Mouse (Mus musculus): ENCODE results near the gene Tmc6.
A peak's percentile ranks its signal among the peaks of the same experiment; 100 is the strongest.
"Not testable (repeated sequence)": the region's sequence is repeated elsewhere in the genome, so short reads cannot be mapped to it uniquely, and the experiment has no call there.

The Tmc6 gene

DNA sequence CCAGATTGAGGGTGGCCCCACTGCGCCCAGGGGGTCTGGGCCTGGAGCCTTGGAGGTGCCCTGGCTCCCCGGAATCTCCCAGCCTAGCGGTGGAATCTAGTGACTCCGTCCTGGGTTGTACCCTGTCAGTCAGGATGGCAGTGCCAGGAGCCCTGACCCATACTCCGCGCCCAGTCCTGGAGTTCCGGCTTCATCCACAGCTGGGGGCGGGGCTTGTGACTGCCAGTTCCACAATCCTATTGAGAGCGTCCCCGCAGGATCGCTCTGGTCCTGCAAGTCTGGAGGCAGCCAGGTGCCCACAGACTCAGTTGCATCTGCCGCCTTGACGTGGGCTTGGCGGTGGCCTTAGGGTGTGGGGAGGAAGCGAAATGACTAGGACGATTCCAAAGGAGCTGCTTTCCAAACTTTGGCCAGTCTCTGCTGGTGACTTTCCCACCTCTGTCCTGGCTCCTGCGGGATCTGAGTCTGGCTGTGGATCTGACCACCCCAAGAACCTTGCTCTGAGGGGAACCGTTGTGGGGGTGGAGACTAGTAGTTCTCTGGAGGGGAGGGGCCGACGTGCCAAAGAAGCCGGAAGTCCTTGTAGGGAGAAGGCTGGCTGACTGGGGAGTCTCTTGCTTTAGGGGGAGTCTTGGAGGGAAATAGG is 28.5 kb upstream of the Tmc6 start:
- peak; percentile 75 for DNase-seq (ENCODE audit: low spot score)

DNA sequence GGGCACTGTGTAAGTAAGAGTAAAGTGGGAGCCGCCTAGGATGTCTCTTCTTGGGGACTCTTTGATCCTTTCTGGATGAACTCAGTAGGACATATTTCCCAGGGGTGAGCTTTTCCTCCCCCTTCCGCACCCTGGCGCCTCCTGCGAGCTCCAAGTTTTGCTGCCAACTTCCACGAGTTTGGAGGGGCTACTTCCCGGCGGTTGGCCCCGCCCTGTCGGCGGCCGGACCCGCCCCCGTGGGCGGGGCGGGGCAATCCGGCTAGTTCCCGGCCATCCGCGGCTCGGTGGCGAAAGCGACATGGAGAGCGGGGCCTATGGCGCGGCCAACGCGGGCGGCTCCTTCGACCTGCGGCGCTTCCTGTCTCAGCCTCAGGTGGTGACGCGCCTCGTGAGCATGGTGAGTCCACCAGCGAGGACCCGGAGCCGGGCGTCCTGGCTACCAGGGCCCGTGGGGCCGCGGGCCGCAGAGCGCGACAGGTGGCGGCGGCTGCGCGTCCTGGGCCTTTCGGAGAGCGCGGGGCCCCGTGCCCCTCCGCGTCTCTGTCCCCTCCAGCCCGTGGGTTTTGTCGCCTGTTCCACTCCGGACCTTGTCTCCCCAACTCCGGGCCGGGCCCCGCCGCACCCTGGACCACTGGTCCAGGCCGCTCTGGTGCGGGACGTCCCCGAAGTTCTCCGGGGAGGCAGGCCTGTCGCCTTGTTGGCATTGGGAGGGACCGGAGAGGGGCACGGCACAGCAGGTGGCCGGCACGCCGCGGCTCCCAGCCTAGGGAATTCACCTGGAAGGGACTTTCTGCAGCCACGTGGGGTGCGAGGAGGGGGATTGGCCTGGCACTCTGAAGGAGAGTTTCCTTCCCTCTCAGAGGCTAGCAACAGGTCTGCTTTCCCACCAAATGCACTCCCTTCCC is 27.7 kb upstream of the Tmc6 start, which contains the start of the genes Gm20708 and Syngr2:
TSS of gene Gm20708 (plus strand) at position 262 of the 905 bp plus-strand sequence.
TSS of gene Syngr2 (plus strand) at position 262 of the 905 bp plus-strand sequence.
- peak; percentile 78 for DNase-seq (ENCODE audit: low spot score)

DNA sequence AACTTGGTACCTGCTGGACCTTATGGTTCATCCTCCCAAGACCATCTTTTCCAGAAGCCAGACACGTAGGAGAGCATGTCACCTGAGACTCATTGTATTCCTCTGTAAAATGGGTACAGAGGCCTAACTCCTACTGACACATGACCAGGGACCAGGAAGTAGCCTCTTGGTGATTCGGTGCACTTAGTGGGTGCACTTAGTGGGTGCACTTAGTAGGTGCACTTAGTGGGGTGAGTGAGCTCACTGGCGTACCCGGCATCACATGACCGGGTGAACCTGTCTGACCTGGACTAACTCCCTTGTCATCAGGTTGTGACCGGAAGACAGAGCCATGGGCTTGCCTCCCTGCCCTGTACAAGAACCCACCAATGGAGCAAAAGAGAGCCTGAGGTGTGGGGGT is 24.8 kb upstream of the Tmc6 start:
- no peak for DNase-seq (ENCODE audit: low spot score)

DNA sequence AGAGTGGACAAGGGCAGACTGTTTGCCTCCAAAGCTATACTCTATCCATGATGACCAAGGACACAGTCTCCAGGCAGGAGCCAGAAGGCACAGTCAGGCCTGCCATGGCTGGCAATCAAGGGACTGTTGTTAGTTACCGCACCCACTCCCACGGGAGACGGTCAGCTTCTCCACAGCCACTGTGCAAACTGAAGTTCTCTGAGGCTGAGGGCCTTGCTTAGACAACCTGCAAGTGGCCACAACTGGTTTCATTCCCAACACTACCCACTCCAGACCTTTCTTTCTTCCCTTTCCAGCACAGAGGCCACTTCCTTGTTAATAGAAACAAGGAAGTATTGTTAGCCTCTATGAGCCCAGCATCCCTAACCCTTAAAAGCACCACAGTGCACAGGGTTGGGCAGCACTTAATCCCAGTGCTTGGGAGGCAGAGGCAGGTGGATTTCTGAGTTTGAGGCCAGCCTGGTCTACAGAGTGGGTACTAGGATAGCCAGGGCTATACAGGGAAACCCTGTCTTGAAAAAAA is 21.2 kb upstream of the Tmc6 start:
- no peak for DNase-seq (ENCODE audit: low spot score)

DNA sequence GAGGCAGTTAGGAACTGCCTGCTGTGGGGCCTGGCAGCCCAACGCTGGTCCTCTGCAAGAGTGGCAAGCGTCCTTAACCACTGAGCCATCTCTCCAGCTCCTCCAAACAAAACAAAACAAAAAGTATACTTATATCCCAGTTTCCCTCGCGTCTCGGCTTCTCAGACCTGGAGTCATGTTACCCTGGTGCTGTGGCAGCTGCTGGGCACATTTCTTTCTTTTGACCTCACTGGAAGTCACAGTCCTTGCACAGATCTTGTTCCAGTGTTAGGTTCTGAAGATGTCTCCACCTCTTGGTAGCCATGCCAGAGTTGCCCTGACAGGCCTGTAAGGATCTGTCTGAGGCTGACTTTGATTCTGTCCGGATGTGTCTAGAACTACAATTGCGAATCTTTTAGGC is 19.7 kb upstream of the Tmc6 start:
- no peak for DNase-seq (ENCODE audit: low spot score)

DNA sequence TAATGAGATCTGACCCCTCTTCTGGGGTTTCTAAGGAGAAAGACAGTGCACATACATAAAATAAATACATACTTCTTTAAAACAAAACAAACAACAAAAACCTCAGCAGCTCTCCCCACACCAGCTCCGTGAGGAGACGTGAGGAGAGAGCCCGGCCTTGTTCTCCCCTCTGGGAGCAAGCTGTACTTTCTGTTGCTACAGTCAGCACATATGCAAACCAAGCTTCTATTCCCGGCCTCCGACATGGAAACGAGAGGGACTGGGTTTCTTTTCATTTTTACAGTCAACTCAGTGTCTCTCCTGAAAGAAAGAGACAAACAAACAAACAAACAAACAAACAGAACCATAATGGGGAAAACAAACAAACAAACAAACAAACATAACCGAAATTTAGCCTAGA is 18.0 kb upstream of the Tmc6 start:
- DNase-seq (ENCODE audit: low spot score) = no peak

DNA sequence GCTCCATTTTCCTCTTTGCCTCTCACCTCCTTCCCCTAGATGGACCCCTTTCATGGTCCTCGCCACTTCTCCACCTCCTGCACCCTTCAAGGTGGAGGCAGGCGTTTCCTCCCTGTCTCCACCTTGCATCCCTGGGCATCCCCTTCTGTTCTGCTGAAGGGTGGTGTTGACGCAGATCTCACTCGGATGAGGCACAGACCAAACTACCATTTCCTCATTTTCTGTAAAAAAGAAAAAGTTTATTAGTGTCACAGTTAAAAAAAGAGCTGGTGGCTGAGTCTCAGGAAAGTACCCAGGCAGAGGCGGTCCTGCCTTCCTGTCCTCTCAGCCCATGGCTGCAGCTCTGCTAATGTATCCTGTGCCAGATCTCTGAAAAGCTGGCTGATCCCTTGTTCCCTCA is 17.2 kb upstream of the Tmc6 start:
- no peak for DNase-seq (ENCODE audit: low spot score)

DNA sequence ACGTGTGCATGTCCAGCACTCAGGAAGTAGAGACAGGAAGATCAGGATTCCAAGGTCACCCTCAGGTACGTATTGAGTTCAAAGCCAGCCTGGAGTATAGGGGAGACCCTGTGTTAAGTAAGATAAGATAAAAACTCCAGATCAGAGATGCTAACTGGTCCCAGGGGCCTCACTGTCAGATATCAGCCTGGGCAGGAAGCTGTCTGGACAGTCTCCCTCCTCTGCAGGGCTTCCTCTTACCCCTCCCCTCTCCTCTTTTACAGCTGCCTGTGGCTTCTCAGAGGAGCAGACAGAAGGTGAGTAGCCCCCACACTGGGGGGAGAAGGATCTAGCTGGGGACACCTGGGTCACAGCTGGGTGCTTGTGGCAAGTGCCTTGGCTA is 16.2 kb upstream of the Tmc6 start:
- DNase-seq (ENCODE audit: low spot score) = peak; percentile 32

DNA sequence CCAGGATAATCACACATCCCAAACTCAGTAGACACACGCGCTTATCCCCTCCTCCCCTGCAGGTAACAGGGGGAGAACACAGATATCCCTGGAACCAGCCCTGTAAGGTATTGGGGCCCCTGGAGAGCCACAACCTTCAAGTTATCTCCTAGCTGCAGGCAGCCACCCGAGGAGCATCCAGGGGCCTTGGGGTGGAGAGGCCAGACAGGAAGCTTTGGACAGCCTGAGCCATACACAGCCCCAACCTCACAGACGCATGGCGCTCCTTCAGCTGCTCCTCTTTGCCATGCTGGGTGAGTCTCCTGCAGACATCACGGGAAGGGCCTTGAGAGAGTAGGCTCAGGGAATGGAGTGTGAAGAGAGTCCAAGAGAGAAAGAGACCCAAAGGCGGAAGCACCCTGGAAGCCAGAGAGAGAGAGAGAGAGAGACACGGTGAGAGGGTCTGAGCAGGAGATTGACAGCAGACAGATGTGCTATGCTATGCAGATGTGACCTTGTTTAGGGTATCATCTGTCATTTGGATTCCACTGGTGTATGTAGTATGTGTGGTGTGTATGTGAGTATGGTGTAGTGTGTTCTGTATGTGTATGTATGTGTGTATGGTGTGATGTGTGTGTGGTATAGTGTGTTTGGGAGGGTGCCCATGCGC is 15.6 kb upstream of the Tmc6 start, which contains the start of gene 6030468B19Rik:
TSS of gene 6030468B19Rik (plus strand) at position 150 of the 649 bp plus-strand sequence.
- DNase-seq (ENCODE audit: low spot score) = peak; percentile 60

DNA sequence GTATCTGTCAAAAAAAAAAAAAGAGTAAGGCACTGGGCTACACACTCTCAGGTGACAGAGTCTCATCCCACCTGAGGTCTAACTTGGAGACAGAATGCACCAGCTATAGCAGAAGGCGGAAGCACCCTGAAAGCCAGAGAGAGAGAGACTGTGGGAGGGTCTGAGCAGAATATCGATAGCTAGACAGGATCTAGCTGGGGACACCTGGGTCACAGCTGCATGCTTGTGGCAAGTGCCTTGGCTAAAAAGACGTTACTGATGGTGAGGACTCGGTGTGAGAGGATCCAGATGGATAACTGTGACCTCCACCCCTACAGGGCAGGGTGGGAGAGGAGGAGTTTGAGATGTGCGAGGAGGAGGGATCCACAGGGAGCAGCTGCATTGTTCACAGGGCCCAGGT is 15.0 kb upstream of the Tmc6 start:
- no peak for DNase-seq (ENCODE audit: low spot score)

DNA sequence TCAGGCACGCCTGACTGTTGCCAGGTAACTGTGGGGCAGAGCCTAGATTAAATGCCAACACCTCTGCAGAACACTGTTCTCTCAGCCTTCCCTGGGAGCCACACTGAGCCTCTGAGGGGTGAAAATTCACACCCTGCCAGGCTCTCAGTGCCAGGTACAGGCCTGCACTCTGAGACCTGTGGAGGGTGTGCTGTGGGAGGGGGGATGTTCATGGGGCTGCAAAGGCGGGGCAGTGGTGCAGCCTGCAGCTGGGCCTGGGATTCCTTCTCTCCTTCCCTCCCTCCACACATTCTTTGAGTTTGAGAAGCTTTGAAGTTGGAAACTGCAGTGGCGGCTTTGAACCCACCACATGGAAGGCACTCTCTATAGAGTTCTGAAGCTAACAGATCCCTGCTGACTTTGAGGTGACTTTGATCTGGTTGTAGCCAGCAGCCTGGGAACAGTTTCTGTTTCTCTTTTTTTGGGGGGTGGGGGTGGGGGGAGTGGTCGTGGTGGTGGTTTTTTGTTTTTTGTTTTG is 12.1 kb upstream of the Tmc6 start:
- no peak for DNase-seq (ENCODE audit: low spot score)

DNA sequence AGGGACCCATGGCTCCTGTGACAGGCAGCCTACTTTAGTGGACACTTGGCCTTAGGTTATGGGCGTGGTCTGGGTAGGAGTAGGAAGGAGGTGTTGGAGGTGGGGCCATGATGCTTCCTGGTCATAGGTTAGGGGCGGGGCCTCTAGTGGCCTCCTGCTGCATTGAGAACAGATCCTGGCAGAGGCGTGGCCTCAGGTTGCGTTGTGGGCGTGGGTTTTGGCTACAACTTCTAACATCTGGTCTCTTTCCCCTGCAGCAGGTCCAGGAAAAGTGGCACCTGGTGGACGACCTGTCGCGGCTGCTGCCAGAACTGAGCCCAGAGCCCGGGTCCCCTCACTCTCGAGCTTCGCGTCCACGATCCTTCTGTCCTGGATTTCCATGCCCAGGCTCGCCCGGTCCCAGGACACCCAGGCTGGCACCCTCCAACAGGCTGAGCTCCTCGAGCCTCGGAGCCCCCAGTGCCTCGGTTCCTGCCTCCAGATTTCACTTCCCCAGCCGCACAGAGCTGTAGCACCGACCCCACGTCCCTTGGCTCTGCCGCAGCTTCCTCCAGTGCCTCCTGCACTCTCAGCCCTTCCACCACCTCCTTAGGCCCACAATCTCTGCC is 10.4 kb upstream of the Tmc6 start:
- DNase-seq (ENCODE audit: low spot score) = peak; percentile 75

DNA sequence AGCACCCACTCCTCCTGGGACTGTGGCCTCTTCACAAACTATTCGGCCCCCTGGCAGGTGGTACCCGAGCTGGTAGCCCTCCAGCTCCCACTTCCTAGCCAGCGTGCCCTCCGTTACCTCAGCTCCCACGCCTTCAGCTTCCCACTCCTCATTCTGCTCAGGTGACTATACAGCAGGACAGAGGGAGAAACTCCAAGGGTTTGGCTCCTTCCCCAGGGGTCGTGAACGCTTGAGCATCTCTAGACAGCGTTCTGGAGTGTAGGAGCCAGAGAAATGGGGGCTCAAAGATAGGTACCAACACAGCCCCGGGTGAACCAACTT is 9.4 kb upstream of the Tmc6 start:
- no peak for DNase-seq (ENCODE audit: low spot score)

DNA sequence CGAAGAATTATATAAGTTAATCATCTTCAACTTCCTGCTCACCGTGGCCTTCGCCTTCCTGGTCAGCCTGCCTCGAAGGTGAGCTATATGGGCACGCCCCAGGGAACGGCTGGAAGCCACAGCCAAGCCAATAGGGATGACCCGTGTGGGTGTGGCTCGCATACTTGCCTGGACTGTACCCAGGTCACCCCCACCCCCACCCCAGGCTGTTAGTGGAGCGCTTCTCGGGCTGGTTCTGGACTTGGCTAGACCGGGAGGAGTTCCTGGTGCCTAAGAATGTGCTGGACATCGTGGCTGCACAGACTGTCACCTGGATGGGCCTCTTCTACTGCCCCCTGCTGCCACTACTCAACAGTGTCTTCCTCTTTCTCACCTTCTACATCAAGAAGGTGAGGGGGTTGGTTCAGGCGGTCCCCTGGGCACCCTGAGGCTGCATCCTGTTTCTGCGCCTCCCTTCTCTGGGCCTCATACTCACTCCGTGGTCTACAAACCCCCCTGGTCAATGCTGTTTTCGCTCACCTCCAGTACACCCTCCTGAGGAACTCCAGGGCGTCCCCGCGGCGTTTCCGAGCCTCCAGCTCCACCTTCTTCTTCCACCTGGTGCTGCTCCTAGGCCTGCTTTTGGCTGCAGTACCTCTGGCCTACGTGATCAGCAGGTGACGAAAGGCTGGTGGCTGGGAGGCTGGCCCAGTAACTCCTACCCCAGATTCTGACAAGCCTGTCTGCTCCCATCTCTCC is 8.9 kb upstream of the Tmc6 start:
- no peak for DNase-seq (ENCODE audit: low spot score)

DNA sequence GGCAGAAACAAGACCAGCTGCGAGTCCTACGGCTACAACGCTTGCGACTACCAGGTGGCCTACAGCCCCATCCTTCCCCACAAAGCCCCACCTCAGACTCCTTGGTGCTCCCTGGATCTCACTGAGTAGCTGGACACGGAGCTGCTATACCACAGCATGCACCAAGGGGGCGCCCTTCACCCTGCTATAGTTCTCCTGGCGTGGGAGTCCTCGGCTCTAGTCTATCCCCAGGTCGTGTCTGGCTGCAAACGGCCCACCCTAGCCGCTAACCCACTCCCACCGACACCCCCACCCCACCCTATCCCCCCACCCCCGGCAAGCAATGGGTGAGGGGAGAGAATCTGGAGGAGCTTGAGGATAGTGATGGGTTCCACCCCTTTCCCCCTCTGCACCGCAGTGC is 8.3 kb upstream of the Tmc6 start:
- peak; percentile 64 for DNase-seq (ENCODE audit: low spot score)

DNA sequence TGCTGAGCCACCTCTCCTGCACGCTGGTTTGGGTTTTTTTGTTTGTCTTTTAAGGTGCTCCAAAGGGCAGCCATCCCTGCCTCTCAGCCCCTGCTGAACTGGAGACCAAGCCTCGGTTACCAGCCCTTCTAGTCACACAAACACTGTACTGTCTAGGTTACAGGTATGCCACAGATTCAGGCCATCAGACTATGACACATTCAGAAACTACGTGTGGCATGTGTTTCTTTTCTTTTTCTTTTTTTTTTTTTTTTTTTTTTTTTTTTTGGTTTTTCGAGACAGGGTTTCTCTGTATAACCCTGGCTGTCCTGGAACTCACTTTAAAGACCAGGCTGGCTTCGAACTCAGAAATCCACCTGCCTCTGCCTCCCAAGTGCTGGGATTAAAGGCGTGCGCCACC is 6.5 kb upstream of the Tmc6 start:
- DNase-seq (ENCODE audit: low spot score) = not testable (repeated sequence)

DNA sequence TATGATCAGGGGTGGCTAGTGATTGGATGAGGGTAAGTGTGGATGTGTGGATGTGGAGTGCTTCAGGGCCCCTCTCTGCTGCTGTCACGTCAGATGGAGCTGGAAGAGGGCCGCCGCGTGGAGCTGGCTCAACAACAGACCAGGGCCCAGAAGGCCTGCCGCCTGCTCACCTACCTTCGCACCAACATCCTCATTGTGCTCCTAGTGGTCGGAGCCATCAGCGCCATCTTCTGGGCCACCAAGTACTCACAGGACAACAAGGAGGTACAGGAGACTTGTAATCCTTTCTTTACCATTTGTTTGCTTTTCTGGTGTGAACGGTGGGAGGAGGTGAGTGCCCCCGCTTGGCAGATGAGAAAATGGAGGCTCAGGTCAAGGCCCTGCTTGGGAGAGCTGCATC is 4.3 kb upstream of the Tmc6 start:
- peak; percentile 52 for DNase-seq (ENCODE audit: low spot score)

DNA sequence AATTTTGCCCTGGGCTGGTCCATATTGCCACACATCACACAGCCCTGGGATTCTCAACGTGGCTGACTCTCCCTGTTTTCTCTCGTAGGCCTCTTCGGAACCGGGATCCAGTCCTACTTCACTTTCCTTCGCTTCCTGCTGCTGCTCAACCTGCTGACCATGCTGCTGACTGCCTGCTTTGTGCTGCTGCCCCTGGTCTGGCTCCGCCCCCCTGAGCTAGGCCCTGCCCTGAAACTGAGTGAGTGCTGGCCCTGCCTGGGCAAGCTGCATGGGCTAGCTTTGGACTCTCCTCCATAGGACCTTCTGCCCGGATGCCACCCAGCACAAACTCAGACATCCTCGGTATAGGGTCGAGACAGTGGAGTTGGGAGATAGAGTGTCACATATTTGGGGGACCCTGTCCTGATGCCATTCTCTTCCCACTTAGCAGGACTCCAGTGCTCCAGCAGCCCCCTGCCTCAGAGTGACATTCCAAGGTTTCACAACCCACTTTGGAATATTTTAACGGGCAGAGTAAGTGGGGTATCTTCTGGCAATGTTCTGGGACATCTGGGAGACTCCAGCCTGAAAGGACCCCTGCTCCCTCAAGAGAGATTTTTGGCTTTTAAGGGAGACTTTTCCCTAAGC is 1.8 kb upstream of the Tmc6 start:
- DNase-seq (ENCODE audit: low spot score) = peak; percentile 57

DNA sequence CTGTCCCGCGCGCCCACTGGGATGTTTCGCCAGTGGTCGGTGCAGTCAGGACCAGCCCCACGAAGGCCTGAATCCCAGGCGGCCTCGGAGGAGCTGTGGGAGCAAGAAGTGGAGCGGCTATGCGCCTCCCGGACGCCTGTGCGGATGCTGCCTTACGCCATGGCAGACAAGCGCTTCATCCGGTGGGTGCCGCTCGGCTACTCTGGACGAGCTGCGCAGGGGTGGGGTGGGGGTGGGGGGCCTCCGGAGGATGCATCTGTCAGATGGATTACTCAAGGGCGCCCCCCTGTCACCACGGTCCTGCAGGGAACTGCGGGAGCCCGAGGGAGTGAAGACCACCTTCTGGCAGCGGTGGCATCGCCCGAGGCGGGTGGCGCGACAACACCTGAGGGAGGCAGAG is 1.1 kb upstream of the Tmc6 start:
- peak; percentile 66 for DNase-seq (ENCODE audit: low spot score)

DNA sequence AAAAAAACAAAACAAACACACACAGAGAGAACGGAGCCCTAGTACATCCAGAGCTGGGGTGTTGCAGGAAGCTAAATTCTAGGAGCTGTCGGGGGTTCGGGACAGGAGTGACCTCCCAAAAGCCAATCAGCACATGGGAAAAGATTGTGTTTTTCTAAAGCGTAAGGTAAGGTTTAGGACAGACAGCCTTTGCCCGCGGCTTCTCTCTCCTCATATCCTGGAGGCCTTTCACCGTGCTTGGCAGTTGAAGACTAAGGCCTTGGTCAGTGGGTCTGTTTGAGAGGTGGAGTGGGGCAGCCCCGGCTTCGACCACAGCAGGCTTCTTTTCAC is 672 bp upstream of the Tmc6 start:
- DNase-seq (ENCODE audit: low spot score) = no peak

DNA sequence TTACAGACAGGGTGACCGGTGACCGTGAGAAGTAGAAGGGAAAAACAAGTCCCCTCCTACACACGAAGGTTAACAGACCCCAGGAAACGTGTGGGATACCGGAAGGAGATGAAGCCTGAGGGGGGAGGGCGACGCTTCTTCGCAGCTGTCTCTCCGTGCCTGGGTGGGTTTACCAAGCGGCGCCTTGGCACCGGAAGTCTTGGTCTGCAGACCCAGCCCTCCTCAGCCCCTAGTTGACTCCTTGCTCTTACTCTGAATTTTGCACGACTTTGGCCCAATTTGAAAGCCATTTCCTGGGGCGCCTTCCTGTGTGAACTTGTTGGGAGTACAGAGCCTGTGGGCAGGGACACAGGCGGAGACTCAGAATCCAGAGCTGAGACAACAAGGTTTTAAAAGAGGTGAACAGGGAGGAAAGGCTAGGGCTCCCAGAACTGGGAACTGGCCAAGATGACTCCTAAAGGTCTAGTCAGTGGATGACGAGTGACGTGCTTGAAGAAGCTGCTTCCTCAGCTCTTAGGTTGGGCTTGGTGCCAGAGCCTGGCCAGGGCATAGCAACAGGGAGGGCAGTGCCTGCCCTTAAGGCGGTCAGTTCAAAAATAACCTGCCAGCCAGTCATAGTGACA is 688 bp downstream of the Tmc6 start:
- peak; percentile 67 for DNase-seq (ENCODE audit: low spot score)

Data from spleen, adult 12 weeks (tissue).